Mouse (Mus musculus) c-Kit-positive CD71-negative TER-119-negative erythroid progenitor cells, embryonic 14.5 days (primary cell): ENCODE results near the gene Wwc2.

Experiments
- DNase-seq: peaks from one replicate; pipeline ENCODE4 v3.0.0-alpha.2; 2013; ENCODE audit warnings: low read depth

The Wwc2 gene

GRCm38 (mm10) chr8:47939933-47940870, 50.5 kb downstream of the Wwc2 start:
- no peak for DNase-seq

GRCm38 (mm10) chr8:47939217-47939616, 51.5 kb downstream of the Wwc2 start:
- no peak for DNase-seq

- no peak for DNase-seq
Measured at GRCm38 (mm10) chr8:47936386-47936785, 54.3 kb downstream of the Wwc2 start.

GRCm38 (mm10) chr8:47935461-47935860, 55.3 kb downstream of the Wwc2 start:
- DNase-seq: no peak

GRCm38 (mm10) chr8:47933087-47933486, 57.6 kb downstream of the Wwc2 start:
- DNase-seq: no peak

GRCm38 (mm10) chr8:47932028-47932790, 58.5 kb downstream of the Wwc2 start:
- no peak for DNase-seq

GRCm38 (mm10) chr8:47931371-47931770, 59.4 kb downstream of the Wwc2 start:
- no peak for DNase-seq

GRCm38 (mm10) chr8:47929615-47930014, 61.1 kb downstream of the Wwc2 start:
- no peak for DNase-seq

GRCm38 (mm10) chr8:47928604-47929185, 62.0 kb downstream of the Wwc2 start:
- DNase-seq: no peak

- DNase-seq: no peak
Measured at GRCm38 (mm10) chr8:47924921-47925320, 65.8 kb downstream of the Wwc2 start.

- no peak for DNase-seq
Measured at GRCm38 (mm10) chr8:47922816-47923215, 67.9 kb downstream of the Wwc2 start.

- no peak for DNase-seq
Measured at GRCm38 (mm10) chr8:47922011-47922410, 68.7 kb downstream of the Wwc2 start.

GRCm38 (mm10) chr8:47920575-47921144, 70.1 kb downstream of the Wwc2 start:
- no peak for DNase-seq

GRCm38 (mm10) chr8:47917060-47918035, 73.4 kb downstream of the Wwc2 start:
- peak; percentile 25 for DNase-seq

- DNase-seq: no peak
Measured at GRCm38 (mm10) chr8:47915521-47915920, 75.2 kb downstream of the Wwc2 start.

GRCm38 (mm10) chr8:47914946-47915345, 75.8 kb downstream of the Wwc2 start:
- no peak for DNase-seq

- no peak for DNase-seq
Measured at GRCm38 (mm10) chr8:47914161-47914560, 76.6 kb downstream of the Wwc2 start.

GRCm38 (mm10) chr8:47913621-47914020, 77.1 kb downstream of the Wwc2 start:
- no peak for DNase-seq

GRCm38 (mm10) chr8:47909681-47910080, 81.0 kb downstream of the Wwc2 start:
- no peak for DNase-seq

- DNase-seq: no peak
Measured at GRCm38 (mm10) chr8:47907056-47907455, 83.7 kb downstream of the Wwc2 start.

- no peak for DNase-seq
Measured at GRCm38 (mm10) chr8:47906142-47906541, 84.6 kb downstream of the Wwc2 start.
